Mouse (Mus musculus) kidney, adult 2 months (tissue): ENCODE measurements around the gene Kctd21. TPM values are rescaled to one million over a fixed set of nuclear protein-coding genes. Genes with fewer than 3 reads are reported as not detected.

Experiments used
- DNase-seq: peaks from one replicate; pipeline ENCODE4 v3.0.0; 2021
- H3K27ac ChIP-seq: fragments of 200-500 bp; 2 replicates; pipeline ENCODE4 v1.5.1; 2012; ENCODE audit warnings: low read depth, low read length, control low read depth, inconsistent platforms; ENCODE audit not compliant: insufficient read depth
- H3K27me3 ChIP-seq: fragments of 200-500 bp; replicated peaks from 2 replicates; pipeline ENCODE4 v1.6.1; 2012; ENCODE audit warnings: mild to moderate bottlenecking, moderate library complexity, low read length, inconsistent platforms; ENCODE audit not compliant: control insufficient read depth, insufficient read depth
- H3K36me3 ChIP-seq: fragments of 200-500 bp; 2 replicates; pipeline ENCODE4 v1.6.1; 2012; ENCODE audit warnings: mild to moderate bottlenecking, moderate library complexity, low read length, inconsistent platforms; ENCODE audit not compliant: control insufficient read depth, insufficient read depth
- H3K4me1 ChIP-seq: fragments of 200-500 bp; 2 replicates; pipeline ENCODE4 v1.6.1; 2011; ENCODE audit warnings: low read length; ENCODE audit not compliant: control insufficient read depth, insufficient read depth
- H3K4me3 ChIP-seq: fragments of 200-500 bp; 2 replicates; pipeline ENCODE4 v1.5.1; 2011; ENCODE audit warnings: mild to moderate bottlenecking, low read depth, low read length, control low read depth; ENCODE audit not compliant: insufficient read depth
- CTCF ChIP-seq: fragments of 200-500 bp; conservative IDR thresholded peaks from 2 replicates; pipeline ENCODE4 v1.5.1; 2011; ENCODE audit warnings: low read depth, mild to moderate bottlenecking, control low read depth, low read length, moderate library complexity, mixed read lengths; ENCODE audit not compliant: insufficient read depth, insufficient read length
- POLR2A ChIP-seq: fragments of 200-500 bp; IDR thresholded peaks from one replicate; pipeline ENCODE4 v1.6.1; 2011; ENCODE audit warnings: low read depth, low read length, control low read depth
- WGBS: fragments of 180-500 bp; shearing (Covaris S2); methylation state at CpG from one replicate; pipeline ENCODE4 v1.1.7; 2018; 5-methylcytosine and 5-hydroxymethylcytosine counted together
- polyA plus RNA-seq: library from polyadenylated mRNA; depleted of rRNA; stranded (reverse); fragments of >200 nt; gene quantifications from 2 replicates; pipeline ENCODE4 v1.2.3, GENCODE M21; 2012

The Kctd21 gene
- polyA plus RNA-seq, 1 experiment = 6.3 TPM

DNA sequence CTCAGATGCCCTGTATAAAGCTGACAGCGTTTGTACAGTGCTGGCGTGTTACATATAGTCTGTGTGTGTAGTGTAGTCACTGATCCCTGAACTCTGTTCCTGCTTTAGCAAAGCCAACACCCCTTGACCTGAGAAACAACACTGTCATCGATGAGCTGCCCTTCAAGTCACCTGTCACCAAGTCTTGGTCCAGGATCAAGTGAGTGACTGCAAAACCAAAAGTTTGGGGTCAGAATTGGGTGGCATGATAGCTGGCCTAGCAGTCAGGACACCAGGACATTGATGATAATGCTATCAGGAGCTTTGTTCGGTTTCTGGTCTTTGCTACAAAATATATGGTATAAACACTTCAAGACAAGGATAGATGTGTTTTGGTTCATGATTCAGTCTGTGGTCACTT lies 29.9 kb upstream of the Kctd21 start:
- no peaks in the 10 kb centered on the region for H3K27me3 ChIP-seq
- DNase-seq = no peak
- TF ChIP-seq CTCF (no peak), POLR2A (no peak)
- H3K4me3 ChIP-seq = no peak overlapping the region
- 86% methylated on average over 4 of the region's 4 CpGs for WGBS
- no peak overlapping the region for H3K27ac ChIP-seq
- H3K36me3 ChIP-seq = no peaks in the 10 kb centered on the region; the same call in none of the 2 replicates
- H3K4me1 ChIP-seq = no peaks in the 10 kb centered on the region

DNA sequence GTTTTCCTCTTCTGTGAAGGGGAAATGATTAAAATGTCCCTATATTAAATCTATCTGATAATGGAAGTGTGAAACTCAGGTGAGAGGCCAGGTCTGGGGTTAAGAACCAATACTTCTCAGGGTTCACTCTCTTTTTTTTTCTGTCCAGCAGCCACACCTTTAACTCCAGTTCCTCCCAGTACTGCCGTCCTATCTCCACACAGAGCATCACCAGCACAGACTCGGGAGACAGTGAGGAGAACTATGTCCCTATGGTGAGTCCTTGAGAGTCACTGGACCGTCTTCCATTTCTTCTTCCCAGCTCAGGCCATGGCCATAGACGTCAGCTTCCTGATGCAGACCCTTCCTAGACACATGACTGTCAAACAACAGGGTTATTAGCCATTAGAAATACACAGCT lies 29.3 kb upstream of the Kctd21 start:
- 85% methylated on average over 4 of the region's 4 CpGs for WGBS
- no peak for DNase-seq
- Histone ChIP-seq H3K4me3 (no peak overlapping the region), H3K27ac (no peak overlapping the region), H3K4me1 (no peaks in the 10 kb centered on the region), H3K27me3 (no peaks in the 10 kb centered on the region), H3K36me3 (no peaks in the 10 kb centered on the region; the same call in none of the 2 replicates)
- no peak for TF ChIP-seq CTCF
- TF ChIP-seq POLR2A = no peak

DNA sequence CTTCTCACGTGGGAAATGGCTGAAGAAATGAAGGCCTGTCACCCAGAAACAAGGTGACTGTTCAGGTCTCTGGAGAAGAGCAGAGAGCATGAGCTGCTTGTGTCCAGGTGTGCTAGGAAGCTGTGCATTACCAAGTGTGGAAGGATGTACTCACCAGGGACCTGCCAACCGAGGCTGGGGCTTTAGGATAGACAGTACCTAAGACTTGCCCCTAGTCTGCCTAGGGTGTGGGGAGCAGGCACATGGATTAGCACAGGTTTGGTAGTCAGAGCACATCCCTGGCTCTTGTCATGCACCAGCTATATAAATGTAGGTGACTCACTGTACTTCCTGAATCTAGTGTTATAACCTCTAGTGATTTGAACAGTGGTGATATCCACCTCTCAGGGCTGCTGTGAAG lies 28.5 kb upstream of the Kctd21 start:
- Histone ChIP-seq H3K4me3 (no peak overlapping the region), H3K27ac (no peak overlapping the region), H3K27me3 (no peaks in the 10 kb centered on the region), H3K36me3 (no peaks in the 10 kb centered on the region; the same call in none of the 2 replicates), H3K4me1 (no peaks in the 10 kb centered on the region)
- no peak for TF ChIP-seq POLR2A
- no peak for TF ChIP-seq CTCF
- DNase-seq = no peak
- 90% methylated on average over 2 of the region's 2 CpGs for WGBS

DNA sequence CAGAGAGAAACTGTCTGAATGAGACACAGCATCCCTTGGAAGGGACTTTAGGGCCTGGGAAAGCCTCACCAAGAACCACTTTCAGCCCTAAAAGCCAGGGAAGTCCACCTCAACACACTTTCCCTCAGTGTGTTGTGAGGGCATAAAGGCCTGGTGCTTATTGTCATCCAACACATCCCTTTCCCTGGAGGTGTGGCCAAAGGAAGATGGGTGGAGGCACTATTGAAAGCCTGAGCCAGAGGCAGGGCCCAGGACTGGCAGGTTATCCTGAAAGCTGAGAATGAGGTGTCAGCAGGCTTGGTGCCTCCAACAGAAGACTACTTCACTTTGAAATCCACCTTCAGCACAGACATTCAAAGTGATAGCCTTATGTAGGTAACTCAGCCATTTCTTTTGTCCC lies 27.7 kb upstream of the Kctd21 start:
- H3K27ac ChIP-seq = no peak overlapping the region
- DNase-seq = peak; percentile 17
- H3K4me3 ChIP-seq = no peak overlapping the region
- H3K27me3 ChIP-seq = no peaks in the 10 kb centered on the region
- no peaks in the 10 kb centered on the region for H3K4me1 ChIP-seq
- TF ChIP-seq POLR2A = no peak
- H3K36me3 ChIP-seq = no peaks in the 10 kb centered on the region; the same call in none of the 2 replicates

DNA sequence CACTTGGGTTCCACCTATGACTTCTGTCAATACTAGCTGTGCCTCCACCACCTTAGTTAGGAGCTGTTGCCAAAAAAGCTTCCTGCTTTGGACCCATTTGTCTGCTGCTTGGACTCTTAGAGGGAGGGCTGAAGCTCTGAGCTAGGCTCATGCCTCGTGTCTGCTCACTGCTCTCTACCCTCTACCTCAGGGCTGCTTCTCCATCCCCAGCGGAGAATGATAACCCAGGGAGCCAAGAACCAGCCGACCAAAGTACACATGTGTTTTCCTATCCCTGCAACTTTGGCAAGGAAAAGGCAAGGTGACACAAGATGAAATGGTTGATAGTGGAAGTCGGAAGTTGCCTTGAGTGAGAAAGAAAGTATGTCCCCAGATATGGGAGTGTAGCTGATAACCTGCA lies 26.9 kb upstream of the Kctd21 start:
- TF ChIP-seq CTCF = no peak
- TF ChIP-seq POLR2A = no peak
- no peaks in the 10 kb centered on the region for H3K4me1 ChIP-seq
- H3K27ac ChIP-seq = no peak overlapping the region
- no peaks in the 10 kb centered on the region; the same call in none of the 2 replicates for H3K36me3 ChIP-seq
- H3K27me3 ChIP-seq = no peaks in the 10 kb centered on the region
- 70% methylated on average over 4 of the region's 4 CpGs for WGBS
- DNase-seq = no peak
- H3K4me3 ChIP-seq = no peak overlapping the region

DNA sequence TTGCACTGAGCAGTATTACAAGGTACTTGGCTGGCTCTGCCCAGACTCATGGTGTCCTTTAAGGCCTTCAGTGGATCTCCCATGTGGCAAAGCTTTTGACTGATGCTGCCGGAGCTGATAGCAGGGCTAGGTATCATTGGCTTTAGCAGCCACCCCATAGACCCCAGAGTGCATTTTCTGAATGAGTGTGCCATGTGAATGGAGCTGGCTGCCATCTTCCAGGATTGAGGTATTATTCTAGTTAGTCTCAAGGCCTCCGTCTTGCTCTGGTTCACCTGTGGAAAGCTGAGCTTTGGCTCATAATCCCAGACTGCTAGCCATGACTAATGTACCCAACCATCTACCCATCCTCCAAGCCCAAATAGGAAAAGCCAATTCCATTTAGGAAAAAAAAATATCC lies 25.3 kb upstream of the Kctd21 start:
- H3K36me3 ChIP-seq = no peaks in the 10 kb centered on the region; the same call in none of the 2 replicates
- H3K4me1 ChIP-seq = no peaks in the 10 kb centered on the region
- no peak overlapping the region for H3K4me3 ChIP-seq
- no peak overlapping the region for H3K27ac ChIP-seq
- DNase-seq = no peak
- TF ChIP-seq POLR2A (no peak), CTCF (no peak)
- no peaks in the 10 kb centered on the region for H3K27me3 ChIP-seq
- WGBS = 98% methylated on average over 2 of the region's 2 CpGs

DNA sequence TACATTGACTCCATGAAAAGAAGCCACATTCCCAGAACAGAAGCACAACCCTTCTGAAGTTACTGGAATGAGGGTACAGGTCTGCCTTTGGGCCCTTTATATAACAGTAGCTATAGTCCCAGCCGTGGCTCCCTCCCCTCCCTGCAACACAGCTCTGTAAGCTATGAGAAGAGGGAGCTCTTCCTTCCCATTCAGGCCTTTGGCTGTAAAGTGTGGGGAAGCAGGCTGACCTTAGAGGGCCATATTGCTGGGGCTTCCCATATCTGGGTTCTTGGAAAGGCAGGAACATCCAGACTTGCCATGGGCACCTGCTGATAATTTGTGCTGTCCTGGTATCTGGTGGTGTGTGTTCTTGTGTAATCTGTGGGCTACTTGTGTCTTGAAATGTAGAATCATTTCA lies 24.6 kb upstream of the Kctd21 start:
- H3K4me3 ChIP-seq = no peak overlapping the region
- no peak overlapping the region for H3K27ac ChIP-seq
- no peaks in the 10 kb centered on the region; the same call in none of the 2 replicates for H3K36me3 ChIP-seq
- no peaks in the 10 kb centered on the region for H3K27me3 ChIP-seq
- no peaks in the 10 kb centered on the region for H3K4me1 ChIP-seq
- no peak for DNase-seq
- 88% methylated on average over 1 of the region's 1 CpGs for WGBS
- TF ChIP-seq POLR2A = no peak
- TF ChIP-seq CTCF = no peak
